Mouse (Mus musculus): ENCODE results near the gene Cby1. TPM values are rescaled to one million over a fixed set of nuclear protein-coding genes. Genes with fewer than 3 reads are reported as not detected.

Cby1 gene
- 10 to 100 TPM; 34.6 to 45.5 (median 38.6) TPM for total RNA-seq (2022)

- peak; percentile 88 to 96 for DNase-seq (ENCODE audit: low spot score in 2 of 2)
These were observed at the start of gene Cby1, which contains the start of gene Fam227a for GRCm38 (mm10) chr15:79658531-79659375. Cby1 (plus strand) TSS chr15:79659199. Fam227a (minus strand) TSS chr15:79658956.

- DNase-seq (ENCODE audit: low spot score in 2 of 2), result no peak
These were observed 49.8 kb upstream of the Cby1 start for GRCm38 (mm10) chr15:79609226-79609625.

- no peak for DNase-seq (ENCODE audit: low spot score in 2 of 2)
These were observed 43.5 kb upstream of the Cby1 start for GRCm38 (mm10) chr15:79615501-79615900.

GRCm38 (mm10) chr15:79616729-79617128 lies 42.3 kb upstream of the Cby1 start:
- no peak for DNase-seq (ENCODE audit: low spot score in 2 of 2)

GRCm38 (mm10) chr15:79617135-79617534 lies 41.9 kb upstream of the Cby1 start:
- DNase-seq (ENCODE audit: low spot score in 2 of 2), result no peak

- DNase-seq (ENCODE audit: low spot score in 2 of 2), result no peak
These were observed 40.5 kb upstream of the Cby1 start for GRCm38 (mm10) chr15:79618456-79618855.

GRCm38 (mm10) chr15:79619770-79620414 lies 39.1 kb upstream of the Cby1 start:
- DNase-seq (ENCODE audit: low spot score in 2 of 2), result no peak

- no peak for DNase-seq (ENCODE audit: low spot score in 2 of 2)
These were observed 28.5 kb upstream of the Cby1 start for GRCm38 (mm10) chr15:79630471-79630870.

- peak in 1 of 2 experiments; percentile 24 for DNase-seq (ENCODE audit: low spot score in 2 of 2)
These were observed 17.7 kb upstream of the Cby1 start for GRCm38 (mm10) chr15:79641135-79641817.

GRCm38 (mm10) chr15:79645483-79645882 lies 13.5 kb upstream of the Cby1 start:
- DNase-seq (ENCODE audit: low spot score in 2 of 2), result no peak

GRCm38 (mm10) chr15:79648130-79648529 lies 10.9 kb upstream of the Cby1 start:
- no peak for DNase-seq (ENCODE audit: low spot score in 2 of 2)

GRCm38 (mm10) chr15:79650569-79650968 lies 8.4 kb upstream of the Cby1 start:
- no peak for DNase-seq (ENCODE audit: low spot score in 2 of 2)

GRCm38 (mm10) chr15:79651481-79651880 lies 7.5 kb upstream of the Cby1 start:
- DNase-seq (ENCODE audit: low spot score in 2 of 2), result no peak

GRCm38 (mm10) chr15:79656451-79656850 lies 2.5 kb upstream of the Cby1 start:
- DNase-seq (ENCODE audit: low spot score in 2 of 2), result no peak

GRCm38 (mm10) chr15:79657837-79658530 lies 1.0 kb upstream of the Cby1 start:
- peak; percentile 80 to 91 for DNase-seq (ENCODE audit: low spot score in 2 of 2)

- no peak for DNase-seq (ENCODE audit: low spot score in 2 of 2)
These were observed 2.9 kb downstream of the Cby1 start for GRCm38 (mm10) chr15:79661852-79662251.

GRCm38 (mm10) chr15:79664666-79665065 lies 5.7 kb downstream of the Cby1 start:
- no peak for DNase-seq (ENCODE audit: low spot score in 2 of 2)

- DNase-seq (ENCODE audit: low spot score in 2 of 2), result no peak
These were observed 10.2 kb downstream of the Cby1 start for GRCm38 (mm10) chr15:79669195-79669594.

- peak; percentile 84 to 85 for DNase-seq (ENCODE audit: low spot score in 2 of 2)
These were observed 11.4 kb downstream of the Cby1 start, which contains the start of gene Tomm22 for GRCm38 (mm10) chr15:79670249-79670971. Tomm22 (plus strand) TSS chr15:79670861.

- no peak for DNase-seq (ENCODE audit: low spot score in 2 of 2)
These were observed 11.9 kb downstream of the Cby1 start for GRCm38 (mm10) chr15:79670972-79671299.

Measured in layer of hippocampus, adult 8-10 months (tissue).